Mouse (Mus musculus): ENCODE results near the gene Krtap20-2. TPM values are rescaled to one million over a fixed set of nuclear protein-coding genes. Genes with fewer than 3 reads are reported as not detected.
"Not testable (repeated sequence)": the region's sequence is repeated elsewhere in the genome, so short reads cannot be mapped to it uniquely, and the experiment has no call there.

Krtap20-2 gene
- not detected in 2 replicates for polyA plus RNA-seq (2011; ENCODE audit: insufficient read depth, insufficient read length, low replicate concordance, missing spikeins)

DNA sequence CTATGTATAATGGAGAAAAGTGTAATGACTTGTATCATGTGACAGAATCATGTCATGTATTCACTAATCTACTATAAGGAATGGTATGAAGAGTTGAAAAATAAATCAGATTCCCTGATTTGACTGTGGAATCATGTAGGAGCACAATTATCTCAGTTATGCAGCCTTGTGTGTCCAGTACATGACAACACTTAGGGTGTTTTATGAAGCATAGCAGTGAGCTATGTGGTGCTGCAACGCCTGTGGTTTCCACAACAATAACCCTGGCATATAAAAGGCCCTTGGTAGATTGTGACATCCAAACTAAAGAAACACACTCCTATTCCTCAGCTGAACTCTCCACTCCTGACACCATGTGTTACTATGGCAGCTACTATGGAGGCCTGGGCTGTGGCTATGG is at the start of gene Krtap20-2:
Krtap20-2 (plus strand) TSS at position 301 of the 400 bp plus-strand sequence.
- H3K4me1 ChIP-seq (ENCODE audit: control insufficient read depth, insufficient read depth, low read length), result no peaks in the 10 kb centered on the region
- 46% methylated on average over 1 of the region's 1 CpGs for WGBS
- no peak within 1 kb of the TSS for H3K27ac ChIP-seq (ENCODE audit: control insufficient read depth, insufficient read depth, low read depth, low read length, poor library complexity)
- TF ChIP-seq POLR2A (IDR thresholded peaks at IDR 0.05; ENCODE audit: borderline replicate concordance, control insufficient read depth, low read depth, low read length) (no peak), CTCF (IDR thresholded peaks at IDR 0.05; ENCODE audit: control insufficient read depth, insufficient read depth, low read length) (no peak)
- no peak within 1 kb of the TSS for H3K4me3 ChIP-seq (replicated peaks; ENCODE audit: control insufficient read depth, low read depth, low read length)

DNA sequence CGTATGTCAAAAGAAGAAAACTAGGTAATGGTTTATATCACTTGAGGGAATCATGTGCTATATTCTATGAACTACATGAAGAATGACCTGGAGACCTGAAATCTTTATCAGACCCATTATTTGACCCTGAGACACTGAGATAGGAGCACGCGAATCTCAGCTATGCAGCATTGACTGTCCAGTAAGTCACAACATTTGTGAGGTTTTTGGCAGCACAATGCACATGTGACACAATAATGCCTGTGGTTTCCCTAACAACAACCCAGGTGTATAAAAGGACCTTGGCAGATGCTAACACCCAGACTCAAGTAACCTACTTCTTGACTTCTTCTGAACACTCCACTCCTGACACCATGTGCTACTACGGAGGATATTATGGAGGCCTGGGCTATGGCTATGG is 48.0 kb upstream of the Krtap20-2 start, which contains the start of gene Gm9789:
Gm9789 (plus strand) TSS at position 301 of the 400 bp plus-strand sequence.
- WGBS, result 74% methylated on average over 4 of the region's 4 CpGs
- TF ChIP-seq CTCF (IDR thresholded peaks at IDR 0.05; ENCODE audit: control insufficient read depth, insufficient read depth, low read length), result no peak
- no peak for TF ChIP-seq POLR2A (IDR thresholded peaks at IDR 0.05; ENCODE audit: borderline replicate concordance, control insufficient read depth, low read depth, low read length)
- Histone ChIP-seq H3K4me1 (ENCODE audit: control insufficient read depth, insufficient read depth, low read length) (no peaks in the 10 kb centered on the region), H3K27ac (ENCODE audit: control insufficient read depth, insufficient read depth, low read depth, low read length, poor library complexity) (no peak within 1 kb of the TSS), H3K4me3 (replicated peaks; ENCODE audit: control insufficient read depth, low read depth, low read length) (no peak within 1 kb of the TSS)

DNA sequence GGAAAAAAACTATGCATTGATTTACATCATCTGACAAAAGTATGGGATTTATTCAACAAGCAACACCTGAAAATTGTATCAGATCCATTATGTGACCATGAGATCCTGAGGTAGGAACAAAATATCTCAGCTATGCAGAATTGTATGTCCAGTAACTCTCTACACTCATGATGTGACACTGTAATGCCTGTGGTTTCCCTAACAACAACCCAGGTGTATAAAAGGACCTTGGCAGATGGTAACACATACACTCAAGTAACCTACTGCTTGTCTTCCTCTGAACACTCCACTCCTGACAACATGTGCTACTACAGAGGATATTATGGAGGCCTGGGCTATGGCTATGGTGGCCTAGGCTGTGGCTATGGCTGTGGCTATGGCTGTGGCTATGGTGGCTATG is 36.5 kb upstream of the Krtap20-2 start, which contains the start of gene Gm7735:
Gm7735 (plus strand) TSS at position 301 of the 400 bp plus-strand sequence.
- not testable (repeated sequence) for H3K4me1 ChIP-seq (ENCODE audit: control insufficient read depth, insufficient read depth, low read length); H3K27ac ChIP-seq (ENCODE audit: control insufficient read depth, insufficient read depth, low read depth, low read length, poor library complexity); H3K4me3 ChIP-seq (replicated peaks; ENCODE audit: control insufficient read depth, low read depth, low read length)

DNA sequence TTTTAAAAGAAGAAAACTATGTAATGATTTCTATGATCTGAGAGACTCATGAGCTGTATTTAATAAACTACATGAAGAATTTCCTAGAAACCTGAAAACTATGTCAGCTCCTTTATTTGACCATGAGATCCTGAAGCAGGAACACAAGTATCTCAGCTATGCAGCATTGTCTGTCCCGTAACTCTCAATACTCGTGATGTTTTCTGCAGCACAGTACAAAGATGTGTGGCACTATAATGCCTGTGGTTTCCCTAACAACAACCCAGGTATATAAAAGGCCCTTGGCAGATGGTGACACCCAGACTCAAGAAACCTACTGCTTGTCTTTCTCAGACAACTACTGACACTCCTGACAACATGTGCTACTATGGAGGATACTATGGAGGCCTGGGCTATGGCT is 31.2 kb upstream of the Krtap20-2 start, which contains the start of gene 1110057P08Rik:
1110057P08Rik (plus strand) TSS at position 301 of the 400 bp plus-strand sequence.
- no peak within 1 kb of the TSS for H3K4me3 ChIP-seq (replicated peaks; ENCODE audit: control insufficient read depth, low read depth, low read length)
- no peak for TF ChIP-seq CTCF (IDR thresholded peaks at IDR 0.05; ENCODE audit: control insufficient read depth, insufficient read depth, low read length)
- 58% methylated on average over 2 of the region's 2 CpGs for WGBS
- H3K4me1 ChIP-seq (ENCODE audit: control insufficient read depth, insufficient read depth, low read length), result no peaks in the 10 kb centered on the region
- no peak within 1 kb of the TSS for H3K27ac ChIP-seq (ENCODE audit: control insufficient read depth, insufficient read depth, low read depth, low read length, poor library complexity)

DNA sequence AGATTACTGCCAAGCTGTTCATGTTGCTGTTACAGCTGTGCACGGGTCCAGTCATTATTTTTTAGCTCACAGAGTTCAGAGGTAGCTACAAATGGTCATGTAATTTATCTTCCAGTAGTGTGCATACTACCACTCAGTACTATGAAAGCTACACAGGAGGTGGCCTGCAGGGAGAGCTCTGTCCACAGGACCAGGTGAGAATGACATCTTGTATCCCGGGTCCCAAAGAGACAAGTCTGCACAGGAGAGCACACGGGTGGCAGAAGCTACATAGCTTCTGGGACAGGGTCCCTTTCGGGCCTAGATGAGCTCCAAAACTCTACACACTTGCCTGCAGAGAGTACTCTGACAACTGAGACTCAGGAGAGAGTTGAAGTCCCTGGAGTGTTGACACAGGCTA is 17.0 kb upstream of the Krtap20-2 start:
- 76% methylated on average over 4 of the region's 4 CpGs for WGBS
- Histone ChIP-seq H3K27ac (ENCODE audit: control insufficient read depth, insufficient read depth, low read depth, low read length, poor library complexity) (no peak overlapping the region), H3K4me1 (ENCODE audit: control insufficient read depth, insufficient read depth, low read length) (no peaks in the 10 kb centered on the region), H3K4me3 (replicated peaks; ENCODE audit: control insufficient read depth, low read depth, low read length) (no peak overlapping the region)
- TF ChIP-seq CTCF (IDR thresholded peaks at IDR 0.05; ENCODE audit: control insufficient read depth, insufficient read depth, low read length), result no peak
- no peak for TF ChIP-seq POLR2A (IDR thresholded peaks at IDR 0.05; ENCODE audit: borderline replicate concordance, control insufficient read depth, low read depth, low read length)

Other genes starting within 250 kb of the Krtap20-2 start
- not detected in 2 replicates for gene Krtap16-3, start 243.0 kb upstream of the Krtap20-2 start, polyA plus RNA-seq (2011; ENCODE audit: insufficient read depth, insufficient read length, low replicate concordance, missing spikeins)
- gene Krtap22-2, start 195.1 kb upstream of the Krtap20-2 start, polyA plus RNA-seq (2011; ENCODE audit: insufficient read depth, insufficient read length, low replicate concordance, missing spikeins), result not detected in 2 replicates
- not detected in 2 replicates for gene Gm10229, start 190.6 kb upstream of the Krtap20-2 start, polyA plus RNA-seq (2011; ENCODE audit: insufficient read depth, insufficient read length, low replicate concordance, missing spikeins)
- not detected in 2 replicates for gene Krtap6-1, start 174.2 kb upstream of the Krtap20-2 start, polyA plus RNA-seq (2011; ENCODE audit: insufficient read depth, insufficient read length, low replicate concordance, missing spikeins)
- not detected in 2 replicates for gene Gm10228, start 164.4 kb upstream of the Krtap20-2 start, polyA plus RNA-seq (2011; ENCODE audit: insufficient read depth, insufficient read length, low replicate concordance, missing spikeins)
- not detected in 2 replicates for gene Krtap6-5, start 158.0 kb upstream of the Krtap20-2 start, polyA plus RNA-seq (2011; ENCODE audit: insufficient read depth, insufficient read length, low replicate concordance, missing spikeins)
- gene 1110025L11Rik, start 141.9 kb upstream of the Krtap20-2 start, polyA plus RNA-seq (2011; ENCODE audit: insufficient read depth, insufficient read length, low replicate concordance, missing spikeins), result not detected in 2 replicates
- not detected in 2 replicates for gene Krtap6-3, start 121.8 kb upstream of the Krtap20-2 start, polyA plus RNA-seq (2011; ENCODE audit: insufficient read depth, insufficient read length, low replicate concordance, missing spikeins)
- gene Gm6358, start 65.0 kb upstream of the Krtap20-2 start, polyA plus RNA-seq (2011; ENCODE audit: insufficient read depth, insufficient read length, low replicate concordance, missing spikeins), result not detected in 2 replicates
- not detected in 2 replicates for gene Gm10061, start 54.8 kb upstream of the Krtap20-2 start, polyA plus RNA-seq (2011; ENCODE audit: insufficient read depth, insufficient read length, low replicate concordance, missing spikeins)
- gene Gm9789, start 47.9 kb upstream of the Krtap20-2 start, polyA plus RNA-seq (2011; ENCODE audit: insufficient read depth, insufficient read length, low replicate concordance, missing spikeins), result not detected in 2 replicates
- not detected in 2 replicates for gene Gm7735, start 36.4 kb upstream of the Krtap20-2 start, polyA plus RNA-seq (2011; ENCODE audit: insufficient read depth, insufficient read length, low replicate concordance, missing spikeins)
- gene 1110057P08Rik, start 31.1 kb upstream of the Krtap20-2 start, polyA plus RNA-seq (2011; ENCODE audit: insufficient read depth, insufficient read length, low replicate concordance, missing spikeins), result not detected in 2 replicates
- not detected in 2 replicates for gene Krtap21-1, start 198.0 kb downstream of the Krtap20-2 start, polyA plus RNA-seq (2011; ENCODE audit: insufficient read depth, insufficient read length, low replicate concordance, missing spikeins)
- not detected in 2 replicates for gene Krtap6-2, start 214.2 kb downstream of the Krtap20-2 start, polyA plus RNA-seq (2011; ENCODE audit: insufficient read depth, insufficient read length, low replicate concordance, missing spikeins)